Mouse (Mus musculus) stomach, adult 2 months (tissue): ENCODE measurements around the gene Arrdc4. TPM values are rescaled to one million over a fixed set of nuclear protein-coding genes. Genes with fewer than 3 reads are reported as not detected.

Source experiments
- polyA plus RNA-seq: library from polyadenylated mRNA; depleted of rRNA; stranded (reverse); fragments of >200 nt; gene quantifications from 2 replicates; pipeline ENCODE4 v1.2.3, GENCODE M21; 2012; rRNA removed

Arrdc4 gene
- polyA plus RNA-seq: 4.9 and 8.5 TPM in 2 replicates

GRCm38 (mm10) chr7:68748761-68749635 lies at the start of gene Arrdc4:
Gene Arrdc4 (minus strand): TSS chr7:68749241.

